Mouse (Mus musculus) stomach, embryonic 16.5 days (tissue): ENCODE data around the gene Dusp12. TPM values are rescaled to one million over a fixed set of nuclear protein-coding genes. Genes with fewer than 3 reads are reported as not detected.

Experiments used
- ATAC-seq: fragments of 200-750 bp; cut with Nextera tagmentation; 2 replicates; pipeline ENCODE4 v1.8.0; 2017; ENCODE audit warnings: moderate number of reproducible peaks, moderate TSS enrichment; ENCODE audit not compliant: insufficient read depth, low FRiP score
- H3K27ac ChIP-seq: fragments of 300-500 bp; sonication (generic); 2 replicates; pipeline ENCODE4 v1.5.1; 2014; ENCODE audit warnings: low read length
- H3K27me3 ChIP-seq: fragments of 300-500 bp; sonication (generic); 2 replicates; pipeline ENCODE4 v1.6.1; 2014; ENCODE audit warnings: low read length, control low read depth, mixed read lengths; ENCODE audit not compliant: control insufficient read depth, insufficient read depth
- H3K36me3 ChIP-seq: fragments of 300-500 bp; sonication (generic); 2 replicates; pipeline ENCODE4 v1.6.1; 2014; ENCODE audit warnings: low read length; ENCODE audit not compliant: control insufficient read depth, insufficient read depth
- H3K4me1 ChIP-seq: fragments of 300-500 bp; sonication (generic); 2 replicates; pipeline ENCODE4 v1.6.1; 2014; ENCODE audit warnings: low read length, control low read depth, mixed read lengths; ENCODE audit not compliant: control insufficient read depth, insufficient read depth
- H3K4me2 ChIP-seq: fragments of 300-500 bp; sonication (generic); 2 replicates; pipeline ENCODE4 v1.6.1; 2014; ENCODE audit warnings: low read depth, low read length, mixed read lengths
- H3K4me3 ChIP-seq: fragments of 300-500 bp; sonication (generic); replicated peaks from 2 replicates; pipeline ENCODE4 v1.5.1; 2014; ENCODE audit warnings: mild to moderate bottlenecking, low read length
- H3K9ac ChIP-seq: fragments of 300-500 bp; sonication (generic); 2 replicates; pipeline ENCODE4 v1.6.1; 2014; ENCODE audit warnings: low read length
- H3K9me3 ChIP-seq: fragments of 300-500 bp; sonication (generic); replicated peaks from 2 replicates; pipeline ENCODE4 v1.6.1; 2016; ENCODE audit warnings: low read length, control low read depth; ENCODE audit not compliant: control insufficient read depth
- WGBS: fragments of 180-500 bp; shearing (Covaris S2); extraction: QIAGEN DNeasy Blood & Tissue Kit; methylation state at CpG from one replicate; pipeline ENCODE4 v1.1.7; 2014; 5-methylcytosine and 5-hydroxymethylcytosine counted together
- polyA plus RNA-seq: library from polyadenylated mRNA; unstranded; fragments of >200 nt; fragmentation: Nextera tagmentation; extraction: Ambion mirVana; gene quantifications from 2 replicates; pipeline ENCODE4 v1.2.1, GENCODE M21; 2015

Gene Dusp12
- polyA plus RNA-seq, 1 experiment from 2014 or later = 38.3 TPM

GRCm38 (mm10) chr1:170857369-170857768, 28.0 kb downstream of the Dusp12 start:
- Histone ChIP-seq H3K9me3 (no peaks in the 10 kb centered on the region), H3K27me3 (no peaks in the 10 kb centered on the region), H3K27ac (no peak overlapping the region), H3K4me1 (peaks cover 7% of the 10 kb centered on the region), H3K36me3 (peaks cover under 1% of the 10 kb centered on the region; the same call in 1 of the 2 replicates), H3K9ac (no peak overlapping the region), H3K4me3 (no peak overlapping the region), H3K4me2 (no peak overlapping the region)
- ATAC-seq = no peak
- WGBS = 86% methylated on average over 2 of the region's 2 CpGs

GRCm38 (mm10) chr1:170855056-170855760, 30.1 kb downstream of the Dusp12 start:
- no peak overlapping the region for H3K4me3 ChIP-seq
- ATAC-seq = no peak

GRCm38 (mm10) chr1:170853604-170854003, 31.7 kb downstream of the Dusp12 start:
- H3K9ac ChIP-seq = no peak overlapping the region
- H3K9me3 ChIP-seq = no peaks in the 10 kb centered on the region
- WGBS = 95% methylated on average over 3 of the region's 3 CpGs
- no peak overlapping the region for H3K27ac ChIP-seq
- H3K4me3 ChIP-seq = no peak overlapping the region
- H3K36me3 ChIP-seq = peaks cover 4% of the 10 kb centered on the region; the same call in 1 of the 2 replicates
- no peak for ATAC-seq
- H3K4me2 ChIP-seq = no peak overlapping the region
- H3K27me3 ChIP-seq = no peaks in the 10 kb centered on the region
- H3K4me1 ChIP-seq = no peaks in the 10 kb centered on the region

More at GRCm38 (mm10) chr1:170855056-170855760, 30.1 kb downstream of the Dusp12 start:
- no peaks in the 10 kb centered on the region for H3K27me3 ChIP-seq
- no peak overlapping the region for H3K4me2 ChIP-seq
- no peak overlapping the region for H3K27ac ChIP-seq
- peaks cover 4% of the 10 kb centered on the region; the same call in 1 of the 2 replicates for H3K36me3 ChIP-seq
- H3K9me3 ChIP-seq = no peaks in the 10 kb centered on the region
- WGBS = 84% methylated on average over 13 of the region's 13 CpGs
- H3K9ac ChIP-seq = no peak overlapping the region
- no peaks in the 10 kb centered on the region for H3K4me1 ChIP-seq

GRCm38 (mm10) chr1:170850637-170851624, 34.4 kb downstream of the Dusp12 start:
- Histone ChIP-seq H3K4me2 (no peak overlapping the region), H3K36me3 (peaks cover 4% of the 10 kb centered on the region; the same call in 1 of the 2 replicates), H3K4me3 (no peak overlapping the region), H3K4me1 (no peaks in the 10 kb centered on the region), H3K27me3 (no peaks in the 10 kb centered on the region), H3K9me3 (no peaks in the 10 kb centered on the region), H3K9ac (no peak overlapping the region), H3K27ac (no peak overlapping the region)
- no peak for ATAC-seq
- 84% methylated on average over 23 of the region's 23 CpGs for WGBS

- Histone ChIP-seq H3K4me2 (no peak overlapping the region), H3K4me3 (no peak overlapping the region), H3K4me1 (no peaks in the 10 kb centered on the region), H3K27me3 (no peaks in the 10 kb centered on the region), H3K36me3 (peaks cover 4% of the 10 kb centered on the region; the same call in 1 of the 2 replicates), H3K9me3 (no peaks in the 10 kb centered on the region), H3K27ac (no peak overlapping the region), H3K9ac (no peak overlapping the region)
- 96% methylated on average over 2 of the region's 2 CpGs for WGBS
- no peak for ATAC-seq
These were observed 35.3 kb downstream of the Dusp12 start for GRCm38 (mm10) chr1:170850007-170850406.

GRCm38 (mm10) chr1:170845448-170846307, 39.7 kb downstream of the Dusp12 start:
- Histone ChIP-seq H3K9ac (no peak overlapping the region; the same call in 1 of the 2 replicates), H3K27ac (no peak overlapping the region), H3K27me3 (no peaks in the 10 kb centered on the region), H3K4me1 (no peaks in the 10 kb centered on the region), H3K9me3 (no peaks in the 10 kb centered on the region), H3K4me2 (no peak overlapping the region), H3K36me3 (no peaks in the 10 kb centered on the region), H3K4me3 (no peak overlapping the region)
- 58% methylated on average over 10 of the region's 10 CpGs for WGBS
- no peak for ATAC-seq

- 62% methylated on average over 8 of the region's 8 CpGs for WGBS
- no peak overlapping the region for H3K4me2 ChIP-seq
- H3K36me3 ChIP-seq = no peaks in the 10 kb centered on the region
- no peaks in the 10 kb centered on the region for H3K27me3 ChIP-seq
- no peak for ATAC-seq
- H3K27ac ChIP-seq = no peak overlapping the region
- no peak overlapping the region for H3K9ac ChIP-seq
- H3K4me1 ChIP-seq = no peaks in the 10 kb centered on the region
- H3K4me3 ChIP-seq = no peak overlapping the region
- no peaks in the 10 kb centered on the region for H3K9me3 ChIP-seq
These were observed 41.0 kb downstream of the Dusp12 start for GRCm38 (mm10) chr1:170844380-170844779.

GRCm38 (mm10) chr1:170839685-170840084, 45.7 kb downstream of the Dusp12 start:
- no peaks in the 10 kb centered on the region for H3K36me3 ChIP-seq
- H3K4me1 ChIP-seq = no peaks in the 10 kb centered on the region
- no peak overlapping the region for H3K27ac ChIP-seq
- no peak overlapping the region for H3K9ac ChIP-seq
- no peaks in the 10 kb centered on the region for H3K9me3 ChIP-seq
- H3K4me2 ChIP-seq = no peak overlapping the region
- H3K4me3 ChIP-seq = no peak overlapping the region
- no peaks in the 10 kb centered on the region for H3K27me3 ChIP-seq
- no peak for ATAC-seq
